Mouse (Mus musculus) cerebellum, adult 18-20 months (tissue): ENCODE results near the gene Galns.
A peak's percentile ranks its signal among the peaks of the same experiment; 100 is the strongest.
"Not testable (repeated sequence)": the region's sequence is repeated elsewhere in the genome, so short reads cannot be mapped to it uniquely, and the experiment has no call there.

Source experiments
- DNase-seq, 2 experiments: peaks; one replicate each; pipeline ENCODE4 v3.0.0; 2021

The Galns gene

GRCm38 (mm10) chr8:122633205-122633604 lies 21.9 kb upstream of the Galns start:
- DNase-seq = peak; percentile 58 to 60

GRCm38 (mm10) chr8:122632134-122632533 lies 20.9 kb upstream of the Galns start:
- not testable (repeated sequence) for DNase-seq

GRCm38 (mm10) chr8:122630696-122631095 lies 19.4 kb upstream of the Galns start:
- no peak for DNase-seq

- DNase-seq = no peak
Observed at GRCm38 (mm10) chr8:122629388-122629787, 18.1 kb upstream of the Galns start.

GRCm38 (mm10) chr8:122626896-122627295 lies 15.6 kb upstream of the Galns start:
- no peak for DNase-seq

- DNase-seq = no peak
Observed at GRCm38 (mm10) chr8:122625811-122626210, 14.5 kb upstream of the Galns start.

- no peak for DNase-seq
Observed at GRCm38 (mm10) chr8:122624653-122625052, 13.4 kb upstream of the Galns start.

GRCm38 (mm10) chr8:122623844-122624642 lies 12.8 kb upstream of the Galns start:
- no peak for DNase-seq

GRCm38 (mm10) chr8:122622727-122623126 lies 11.5 kb upstream of the Galns start, which contains the start of gene Pabpn1l:
TSS of gene Pabpn1l (minus strand) at chr8:122622739.
- DNase-seq = no peak

GRCm38 (mm10) chr8:122620446-122620845 lies 9.2 kb upstream of the Galns start:
- no peak for DNase-seq

GRCm38 (mm10) chr8:122618660-122619378 lies 7.6 kb upstream of the Galns start:
- DNase-seq = no peak

- DNase-seq = peak; percentile 87 to 88
Observed at GRCm38 (mm10) chr8:122617947-122618546, 6.8 kb upstream of the Galns start.

- no peak for DNase-seq
Observed at GRCm38 (mm10) chr8:122616181-122616905, 5.1 kb upstream of the Galns start.

GRCm38 (mm10) chr8:122610612-122611277 lies 518 bp downstream of the Galns start:
- DNase-seq = no peak

- no peak for DNase-seq
Observed at GRCm38 (mm10) chr8:122610209-122610608, 1.1 kb downstream of the Galns start.

GRCm38 (mm10) chr8:122606810-122607209 lies 4.5 kb downstream of the Galns start:
- DNase-seq = no peak

GRCm38 (mm10) chr8:122605367-122605766 lies 5.9 kb downstream of the Galns start:
- no peak for DNase-seq

GRCm38 (mm10) chr8:122604640-122605039 lies 6.6 kb downstream of the Galns start:
- DNase-seq = no peak

GRCm38 (mm10) chr8:122600666-122601065 lies 10.6 kb downstream of the Galns start:
- no peak for DNase-seq

GRCm38 (mm10) chr8:122596031-122596430 lies 15.2 kb downstream of the Galns start:
- DNase-seq = no peak

GRCm38 (mm10) chr8:122593783-122594507 lies 17.3 kb downstream of the Galns start:
- peak; percentile 50 to 53 for DNase-seq

- no peak for DNase-seq
Observed at GRCm38 (mm10) chr8:122593240-122593639, 18.0 kb downstream of the Galns start.
